Mouse (Mus musculus) megakaryocyte, embryonic 14.5 days (primary cell): ENCODE measurements around the gene Tjp1.

ENCODE experiments used
- FLI1 ChIP-seq: IDR thresholded peaks from 2 replicates; pipeline ENCODE4 v1.6.1; 2012; ENCODE audit warnings: low read length, inconsistent platforms, mixed read lengths
- GATA1 ChIP-seq: IDR thresholded peaks from 3 replicates; pipeline ENCODE4 v1.6.1; 2012; ENCODE audit warnings: mixed read lengths, low read length, inconsistent platforms, borderline replicate concordance

GRCm38 (mm10) chr7:65452246-65452645 lies 75.3 kb downstream of the Tjp1 start:
- TF ChIP-seq GATA1, result no peak
- TF ChIP-seq FLI1, result no peak
